Mouse (Mus musculus) megakaryocyte, adult 5-6 weeks (primary cell): Measurements from ENCODE around the gene Nfe2l2. TPM values are rescaled to one million over a fixed set of nuclear protein-coding genes. Genes with fewer than 3 reads are reported as not detected.
A peak's percentile ranks its signal among the peaks of the same experiment; 100 is the strongest.

ENCODE experiments used
- ATAC-seq: 2 replicates; pipeline ENCODE4 v1.8.0; 2016; ENCODE audit warnings: mild to moderate bottlenecking, inconsistent platforms; ENCODE audit not compliant: poor library complexity, severe bottlenecking
- total RNA-seq, 2 experiments: library from RNA; stranded (forward) in 1 of 2; stranded (reverse) in 1 of 2; fragments of 153-499, 151-499 nt in 1 of 2; fragments of 221-1000, 200-1000 nt in 1 of 2; gene quantifications; 2 replicates each; pipeline versions ENCODE4 v1.2.3 to v1.2.4; 2015 to 2017

Gene Nfe2l2
- total RNA-seq, 2 experiments from 2014 or later = 81.2 to 148 TPM

- no peak for ATAC-seq
Measured at GRCm38 (mm10) chr2:75687040-75687749, 17.2 kb downstream of the Nfe2l2 start.

GRCm38 (mm10) chr2:75685458-75685861 lies 19.0 kb downstream of the Nfe2l2 start:
- ATAC-seq = peak; percentile 78

- ATAC-seq = no peak
Measured at GRCm38 (mm10) chr2:75684526-75684925, 19.9 kb downstream of the Nfe2l2 start.

GRCm38 (mm10) chr2:75682978-75683709 lies 21.3 kb downstream of the Nfe2l2 start:
- ATAC-seq = peak; percentile 82

- no peak for ATAC-seq
Measured at GRCm38 (mm10) chr2:75681439-75681838, 23.0 kb downstream of the Nfe2l2 start.

- ATAC-seq = no peak
Measured at GRCm38 (mm10) chr2:75679947-75680346, 24.5 kb downstream of the Nfe2l2 start.

- ATAC-seq = no peak
Measured at GRCm38 (mm10) chr2:75676567-75676966, 27.9 kb downstream of the Nfe2l2 start.

GRCm38 (mm10) chr2:75672561-75672960 lies 31.9 kb downstream of the Nfe2l2 start:
- no peak for ATAC-seq

- no peak for ATAC-seq
Measured at GRCm38 (mm10) chr2:75671337-75671660, 33.1 kb downstream of the Nfe2l2 start.

- no peak for ATAC-seq
Measured at GRCm38 (mm10) chr2:75670446-75671336, 33.8 kb downstream of the Nfe2l2 start.

GRCm38 (mm10) chr2:75669491-75670445 lies 34.7 kb downstream of the Nfe2l2 start:
- ATAC-seq = no peak

- ATAC-seq = no peak
Measured at GRCm38 (mm10) chr2:75661106-75661505, 43.3 kb downstream of the Nfe2l2 start.

GRCm38 (mm10) chr2:75660255-75660948 lies 44.0 kb downstream of the Nfe2l2 start:
- ATAC-seq = no peak

GRCm38 (mm10) chr2:75659629-75659960 lies 44.8 kb downstream of the Nfe2l2 start:
- peak; percentile 74 for ATAC-seq

GRCm38 (mm10) chr2:75658727-75659628 lies 45.5 kb downstream of the Nfe2l2 start, which contains the start of gene Hnrnpa3:
Hnrnpa3 (plus strand) TSS chr2:75659261.
- peak; percentile 90 for ATAC-seq

GRCm38 (mm10) chr2:75657907-75658691 lies 46.3 kb downstream of the Nfe2l2 start:
- ATAC-seq = no peak

- ATAC-seq = no peak
Measured at GRCm38 (mm10) chr2:75656924-75657323, 47.5 kb downstream of the Nfe2l2 start.

GRCm38 (mm10) chr2:75654679-75655078 lies 49.8 kb downstream of the Nfe2l2 start:
- no peak for ATAC-seq
